Mouse (Mus musculus) cortical plate, adult 2 months (tissue): ENCODE results near the gene Arid1b.

Experiments
- CTCF ChIP-seq: fragments of 200-500 bp; IDR thresholded peaks from 2 replicates; pipeline ENCODE4 v1.5.1; 2011; ENCODE audit warnings: mild to moderate bottlenecking, control low read depth, low read length; ENCODE audit not compliant: insufficient read depth; ENCODE audit errors: extremely low read depth
- POLR2A ChIP-seq: fragments of 200-500 bp; IDR thresholded peaks from 2 replicates; pipeline ENCODE4 v1.6.1; 2011; ENCODE audit warnings: mild to moderate bottlenecking, low read length, control low read depth; ENCODE audit not compliant: insufficient read depth; ENCODE audit errors: extremely low read depth

DNA sequence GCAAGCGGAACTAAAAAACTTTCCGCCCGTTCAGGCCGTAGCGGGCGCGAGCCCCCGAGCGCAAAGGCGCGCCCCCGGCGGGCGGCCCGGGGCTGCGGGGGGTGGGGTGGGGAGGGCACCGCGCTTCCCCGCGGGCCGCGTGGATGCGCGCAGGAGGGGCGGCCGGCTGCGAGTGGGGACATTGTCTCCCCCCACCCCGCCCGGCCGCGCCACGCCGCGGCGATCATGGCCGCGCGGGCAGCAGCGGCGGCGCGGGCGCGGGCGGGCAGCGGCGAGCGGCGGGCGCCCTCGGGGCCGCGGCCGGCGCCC is 326 bp downstream of the Arid1b start:
- TF ChIP-seq POLR2A (no peak), CTCF (no peak)
